Mouse (Mus musculus): ENCODE data around the gene Tmem273. TPM values are rescaled to one million over a fixed set of nuclear protein-coding genes. Genes with fewer than 3 reads are reported as not detected.

The Tmem273 gene
- total RNA-seq, 2 experiments from 2014 or later: 2.0 to 3.3 TPM

DNA sequence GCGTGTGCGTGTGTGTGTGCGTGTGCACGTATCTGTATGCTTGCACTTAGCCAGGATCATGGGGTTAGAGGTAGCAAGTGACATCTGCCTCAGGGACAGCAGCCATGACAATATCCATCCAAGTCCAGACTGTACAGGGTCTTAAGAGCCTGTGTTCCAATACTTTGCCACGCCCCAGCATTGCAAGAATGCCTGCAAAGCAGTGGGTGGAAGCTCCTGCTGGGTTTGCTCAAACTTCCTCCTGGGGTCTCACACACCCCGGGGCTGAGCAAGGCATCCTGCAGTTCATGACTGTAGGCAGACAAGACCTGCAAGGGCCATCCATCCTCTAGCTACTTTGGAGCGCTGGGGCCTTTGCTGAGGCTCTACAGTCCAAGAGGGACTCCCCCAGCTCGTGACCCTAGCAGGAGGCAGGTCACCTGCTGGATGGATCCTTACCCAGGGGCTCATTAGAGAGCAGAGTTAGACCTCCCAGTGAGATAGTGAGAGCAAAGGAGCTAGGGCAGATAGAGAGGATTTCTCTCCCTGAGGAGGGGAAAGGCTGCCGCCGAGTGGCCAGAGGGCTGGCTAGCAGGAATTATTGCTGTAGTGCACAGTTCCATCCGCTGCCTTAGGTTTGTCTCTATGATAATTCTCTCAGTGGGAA is 15.4 kb downstream of the Tmem273 start:
- ATAC-seq (replicated peaks; ENCODE audit: low FRiP score, poor library complexity, severe bottlenecking): no peak

- ATAC-seq (replicated peaks; ENCODE audit: low FRiP score, poor library complexity, severe bottlenecking): no peak
These were observed 15.9 kb downstream of the Tmem273 start for GRCm38 (mm10) chr14:32801662-32802024.

DNA sequence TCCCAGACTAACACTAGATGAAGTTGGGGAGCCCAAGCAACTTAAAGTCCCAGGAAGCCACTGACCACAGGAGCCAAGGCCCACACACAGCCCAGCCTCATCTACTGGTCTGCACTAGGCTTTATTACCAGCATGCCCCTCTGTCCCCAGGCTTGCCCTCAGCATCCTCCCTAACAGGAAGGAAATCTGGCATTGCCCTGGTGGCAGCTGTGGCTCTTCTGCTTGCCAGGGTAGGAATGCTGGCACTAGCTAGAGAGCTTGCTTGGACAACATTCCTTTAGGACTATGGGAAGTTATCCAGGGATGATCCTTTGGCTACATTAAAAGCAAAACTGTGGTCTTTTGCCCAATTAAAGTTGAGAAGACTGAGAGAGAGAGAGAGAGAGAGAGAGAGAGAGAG is 24.3 kb downstream of the Tmem273 start:
- ATAC-seq (replicated peaks; ENCODE audit: low FRiP score, poor library complexity, severe bottlenecking): no peak

DNA sequence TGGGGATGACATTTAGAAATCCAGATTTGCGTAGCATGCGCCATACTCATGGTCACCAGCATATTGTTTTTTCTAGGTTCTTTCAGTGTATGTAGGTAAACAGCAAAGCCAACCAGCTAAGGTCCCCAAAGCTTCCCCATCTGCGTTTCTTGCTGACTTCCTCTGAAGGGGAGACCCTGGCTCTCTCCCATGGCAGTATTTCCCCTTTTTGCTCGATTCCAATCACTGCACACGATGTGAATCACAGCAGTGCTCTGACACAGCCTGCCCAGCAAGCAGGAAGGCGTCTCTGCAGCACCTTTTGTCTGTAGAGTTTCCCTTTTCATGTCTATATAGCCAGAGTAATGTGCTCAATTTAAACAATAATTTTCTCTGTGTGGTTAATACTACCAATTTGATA is 26.7 kb downstream of the Tmem273 start:
- ATAC-seq (replicated peaks; ENCODE audit: low FRiP score, poor library complexity, severe bottlenecking): no peak

- no peak for ATAC-seq (replicated peaks; ENCODE audit: low FRiP score, poor library complexity, severe bottlenecking)
These were observed 29.2 kb downstream of the Tmem273 start for GRCm38 (mm10) chr14:32814961-32815360.

DNA sequence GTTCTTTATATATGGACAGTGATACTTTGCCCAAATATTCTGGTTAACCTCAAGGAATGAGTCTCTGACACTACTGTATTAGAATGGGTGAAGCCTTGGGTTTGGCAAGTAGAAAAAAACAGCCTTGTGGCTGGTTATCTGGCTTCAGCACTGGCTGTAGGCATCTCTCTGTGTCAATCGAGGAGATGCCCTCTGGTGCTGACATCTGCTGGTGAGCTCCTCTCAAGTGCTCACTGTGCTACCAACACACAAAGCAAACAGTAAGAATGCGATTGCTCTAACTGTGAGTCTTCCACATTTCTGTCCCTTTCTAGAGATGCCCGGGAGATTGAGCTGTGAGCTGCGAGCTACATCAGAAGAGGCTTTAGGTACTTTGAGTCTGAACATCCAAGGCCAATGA is 30.8 kb downstream of the Tmem273 start:
- ATAC-seq (replicated peaks; ENCODE audit: low FRiP score, poor library complexity, severe bottlenecking): no peak

DNA sequence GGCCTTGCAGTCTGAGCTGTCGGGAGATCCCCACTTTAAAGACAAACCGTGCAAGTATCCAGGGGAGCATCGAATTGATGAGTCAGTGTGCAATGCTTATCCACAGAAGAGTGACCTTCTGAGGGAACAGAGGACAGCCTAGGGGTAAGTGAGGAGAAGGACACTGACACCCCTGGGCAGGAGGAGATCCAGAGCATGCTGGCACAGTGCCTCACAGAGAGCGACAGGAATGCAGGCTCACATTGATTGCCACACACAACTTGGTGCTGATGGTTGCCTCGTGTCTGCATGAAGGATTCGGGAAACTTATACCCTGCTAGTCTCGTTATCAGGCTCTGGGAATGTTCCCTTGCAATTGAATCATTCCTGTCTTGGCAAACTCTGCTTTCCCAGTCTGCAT is 31.5 kb downstream of the Tmem273 start:
- no peak for ATAC-seq (replicated peaks; ENCODE audit: low FRiP score, poor library complexity, severe bottlenecking)

DNA sequence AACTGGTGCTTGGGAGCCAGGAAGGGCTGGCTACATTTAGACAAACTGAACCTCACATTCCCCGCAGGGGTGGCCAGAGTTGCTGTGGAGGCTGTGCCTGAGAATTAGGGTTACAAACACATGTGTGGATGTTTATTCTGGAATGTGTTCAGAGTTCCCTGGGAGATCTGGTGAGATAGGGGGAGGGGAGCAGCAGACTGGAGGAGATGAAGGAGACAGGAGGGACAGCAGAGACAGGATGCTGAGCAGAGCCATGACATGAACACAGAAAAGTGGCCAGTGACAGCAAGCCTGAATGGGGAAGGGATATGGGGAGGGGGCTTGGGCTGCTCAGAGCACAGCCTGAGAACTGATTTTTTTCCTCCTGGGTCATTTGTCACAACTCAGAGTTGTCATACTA is 33.5 kb downstream of the Tmem273 start:
- ATAC-seq (replicated peaks; ENCODE audit: low FRiP score, poor library complexity, severe bottlenecking): no peak

- no peak for ATAC-seq (replicated peaks; ENCODE audit: low FRiP score, poor library complexity, severe bottlenecking)
These were observed 37.0 kb downstream of the Tmem273 start for GRCm38 (mm10) chr14:32822812-32823211.

DNA sequence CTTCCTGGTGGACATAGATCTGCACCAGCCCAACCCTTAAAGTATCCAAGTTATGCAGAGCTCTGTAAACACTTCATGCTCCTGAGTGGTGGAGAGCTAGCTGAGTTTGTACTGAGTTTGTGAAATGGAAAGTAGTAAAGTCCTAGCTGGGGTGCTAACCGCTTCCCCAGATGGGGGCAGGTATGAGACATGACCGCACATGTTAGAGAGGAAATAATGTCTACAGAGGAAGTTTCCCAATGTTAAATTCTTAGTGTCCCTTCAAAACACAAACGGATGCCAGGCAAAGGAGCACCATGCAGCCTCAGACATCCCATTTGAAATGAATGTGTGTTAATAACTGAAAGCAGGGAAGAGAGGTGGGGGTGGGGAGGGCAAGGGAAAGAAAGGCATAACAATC is 38.1 kb downstream of the Tmem273 start:
- ATAC-seq (replicated peaks; ENCODE audit: low FRiP score, poor library complexity, severe bottlenecking): no peak

GRCm38 (mm10) chr14:32824267-32825150 is 38.7 kb downstream of the Tmem273 start:
- ATAC-seq (replicated peaks; ENCODE audit: low FRiP score, poor library complexity, severe bottlenecking): no peak

DNA sequence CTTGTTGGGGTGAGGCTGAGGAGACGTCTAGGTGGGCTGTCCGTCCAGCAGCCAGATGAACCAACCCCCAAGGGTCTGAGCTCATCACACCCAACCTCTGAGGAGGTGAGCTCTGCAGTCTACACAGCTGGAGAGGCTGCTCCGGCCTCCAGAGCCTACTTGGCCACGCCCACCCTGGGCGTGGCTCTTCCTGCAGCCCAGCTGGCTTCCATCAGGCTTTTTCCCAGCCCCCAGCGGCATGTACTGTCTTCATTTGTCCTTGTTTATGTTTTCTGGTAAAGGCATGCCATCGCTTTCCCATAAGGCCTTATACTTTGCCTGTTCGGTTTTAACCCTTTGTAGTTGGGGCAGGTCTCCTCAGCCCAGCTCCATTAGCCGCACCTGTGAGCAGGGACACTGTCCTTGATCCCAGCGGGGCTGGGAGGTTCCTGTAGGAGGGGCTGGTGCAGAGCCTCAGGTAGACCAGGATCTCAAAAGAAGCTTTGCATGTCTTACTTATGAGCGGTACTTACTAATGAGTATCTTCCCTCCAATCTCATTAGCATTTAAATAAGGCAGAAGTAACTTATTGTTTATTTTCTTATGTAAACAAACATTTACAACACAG is 39.8 kb downstream of the Tmem273 start:
- no peak for ATAC-seq (replicated peaks; ENCODE audit: low FRiP score, poor library complexity, severe bottlenecking)

DNA sequence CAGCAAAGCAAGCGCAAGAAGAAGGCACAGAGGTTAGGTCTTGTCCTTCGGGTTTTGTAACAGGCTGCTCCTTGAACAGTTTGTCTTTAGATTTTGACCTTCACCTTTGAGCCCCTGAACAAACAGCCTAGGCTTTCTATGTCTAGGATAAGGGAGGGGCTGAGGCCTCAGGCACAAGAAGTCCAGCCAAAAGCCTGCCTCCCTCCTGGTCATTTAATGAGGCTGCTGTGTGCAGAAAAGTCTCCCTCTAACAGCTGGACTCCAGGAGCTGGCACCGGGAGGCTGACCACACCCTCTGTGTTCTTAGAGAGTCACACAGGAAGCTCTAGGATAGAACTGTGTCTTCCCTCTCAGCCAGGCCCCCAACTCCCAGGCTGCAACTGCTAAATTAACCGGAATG is 41.4 kb downstream of the Tmem273 start:
- no peak for ATAC-seq (replicated peaks; ENCODE audit: low FRiP score, poor library complexity, severe bottlenecking)

DNA sequence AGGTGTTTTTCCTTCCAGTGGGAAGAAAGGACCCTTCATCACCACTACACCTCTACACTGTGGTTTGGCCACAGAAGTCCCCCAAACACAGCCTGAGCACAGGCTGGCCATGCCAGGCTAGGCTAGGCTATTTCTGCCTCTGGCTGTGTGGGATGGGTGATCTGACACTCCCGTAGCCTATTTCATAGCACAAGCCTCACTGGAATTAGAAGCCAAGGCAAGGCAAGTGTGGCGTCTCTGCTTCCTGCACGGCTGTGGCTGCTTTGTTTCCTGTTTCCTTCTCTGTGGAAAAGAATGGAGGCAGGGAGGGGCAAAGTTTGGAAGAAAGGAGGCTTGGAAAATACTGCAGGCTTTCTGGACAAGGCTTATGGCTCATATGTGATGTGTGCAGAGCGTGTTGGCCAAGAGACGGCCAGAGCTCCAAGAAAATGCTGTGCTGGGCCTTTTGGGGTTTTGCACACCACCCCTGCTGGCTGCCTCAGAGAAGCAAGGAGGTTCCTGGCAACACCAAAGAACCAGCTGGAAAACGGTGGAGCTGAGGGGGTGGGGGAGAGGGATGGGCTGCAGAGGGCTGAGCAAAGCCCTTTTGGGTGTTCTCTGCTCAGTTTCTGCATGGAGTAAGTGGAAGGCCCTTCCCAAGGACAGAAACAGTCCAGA is 42.4 kb downstream of the Tmem273 start:
- no peak for ATAC-seq (replicated peaks; ENCODE audit: low FRiP score, poor library complexity, severe bottlenecking)

DNA sequence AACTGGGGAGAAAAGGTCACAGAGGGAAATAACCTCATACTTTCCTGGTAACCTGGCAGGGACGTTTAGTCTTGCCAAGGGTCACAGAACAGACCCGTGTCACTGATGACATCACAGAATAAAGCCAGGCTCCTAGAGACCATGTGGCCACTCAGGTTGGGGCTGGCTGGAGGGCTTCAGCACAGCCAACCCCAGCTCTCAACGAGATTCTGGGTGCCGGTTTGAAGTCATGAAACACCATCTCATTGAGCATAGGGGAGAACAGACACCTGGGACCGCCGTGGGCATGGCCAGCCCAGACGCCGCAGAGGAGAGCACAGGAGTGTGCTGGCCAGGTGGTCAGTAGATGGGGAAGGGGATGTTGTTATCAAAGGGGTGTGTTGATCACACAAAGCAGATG is 48.1 kb downstream of the Tmem273 start, which contains the start of gene Fam170b:
Fam170b (plus strand) TSS at position 116 of the 400 bp plus-strand sequence.
- no peak for ATAC-seq (replicated peaks; ENCODE audit: low FRiP score, poor library complexity, severe bottlenecking)

DNA sequence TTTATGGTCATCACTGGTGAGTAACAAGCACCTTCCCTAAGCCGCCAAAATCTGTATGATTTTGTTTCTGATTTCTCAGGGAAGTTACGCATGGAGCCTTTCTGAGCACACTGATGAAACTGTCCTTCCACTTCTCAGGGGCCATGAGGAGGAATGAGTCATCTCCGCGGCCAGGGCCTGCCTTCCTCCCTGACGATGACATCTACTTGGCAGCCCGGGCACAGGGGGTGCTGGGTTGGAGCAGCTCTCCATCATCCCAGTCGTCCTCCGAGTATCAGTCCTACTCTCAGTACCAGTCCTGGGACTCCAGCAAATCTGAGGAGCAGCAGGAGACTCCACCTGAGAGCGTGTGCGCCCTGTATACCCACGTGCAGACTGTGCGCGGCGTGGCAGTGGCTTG is 49.4 kb downstream of the Tmem273 start:
- no peak for ATAC-seq (replicated peaks; ENCODE audit: low FRiP score, poor library complexity, severe bottlenecking)

DNA sequence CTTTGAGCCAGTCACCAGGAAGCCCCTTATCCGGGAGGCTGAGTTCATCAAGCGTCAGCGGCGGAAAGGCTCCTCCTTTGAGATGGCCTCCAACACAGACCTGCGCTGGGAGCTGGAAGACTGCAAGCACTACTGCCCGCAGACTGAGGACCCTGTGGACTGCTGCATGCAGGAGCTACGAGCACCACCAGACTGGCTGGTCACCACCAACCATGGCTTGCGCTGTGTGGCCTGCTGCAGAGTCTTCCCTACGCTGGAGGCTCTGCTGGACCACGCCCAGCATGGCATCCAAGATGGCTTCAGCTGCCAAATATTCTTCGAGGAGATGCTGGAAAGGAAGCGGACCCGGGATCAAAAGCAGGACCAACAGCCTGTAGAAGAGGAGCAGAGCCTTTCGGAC is 49.8 kb downstream of the Tmem273 start:
- ATAC-seq (replicated peaks; ENCODE audit: low FRiP score, poor library complexity, severe bottlenecking): no peak

DNA sequence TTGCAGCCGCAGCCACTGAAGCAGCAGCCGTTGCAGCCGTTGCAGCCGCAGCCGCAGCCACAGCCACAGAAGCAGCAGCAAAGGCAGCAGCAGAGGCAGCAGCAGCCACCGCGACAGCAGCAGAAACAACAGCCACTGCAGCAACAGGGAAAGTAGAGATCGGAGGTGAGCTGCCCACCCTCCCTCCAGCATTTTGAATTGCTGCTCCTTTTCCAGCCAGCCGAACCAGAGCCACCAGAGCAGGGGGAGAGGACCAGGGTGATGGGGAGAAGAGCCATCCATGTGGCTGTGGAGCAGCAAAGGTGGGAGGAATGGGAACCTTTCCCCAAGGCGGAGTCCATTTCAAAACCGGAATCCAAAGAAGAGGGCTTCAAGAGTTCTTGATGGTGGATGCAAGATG is 50.4 kb downstream of the Tmem273 start:
- no peak for ATAC-seq (replicated peaks; ENCODE audit: low FRiP score, poor library complexity, severe bottlenecking)

DNA sequence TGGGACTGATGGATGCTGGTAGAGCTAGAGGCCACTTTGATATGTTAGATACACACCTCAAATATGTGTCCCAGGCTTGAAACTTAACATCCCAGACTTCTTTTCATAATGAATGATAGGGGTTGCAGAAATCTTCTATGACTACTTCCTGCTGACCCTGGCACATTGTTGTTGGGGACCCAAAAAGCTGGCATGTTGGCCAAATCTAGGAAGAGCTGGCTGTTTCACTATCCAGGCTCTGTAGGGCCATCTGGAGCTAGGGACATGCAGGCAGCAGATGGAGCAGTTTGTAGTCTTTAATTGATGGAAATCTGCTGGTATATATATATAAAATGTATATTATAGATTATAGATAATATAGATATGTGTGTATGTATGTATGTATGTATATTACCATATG is 56.3 kb downstream of the Tmem273 start:
- ATAC-seq (replicated peaks; ENCODE audit: low FRiP score, poor library complexity, severe bottlenecking): no peak

DNA sequence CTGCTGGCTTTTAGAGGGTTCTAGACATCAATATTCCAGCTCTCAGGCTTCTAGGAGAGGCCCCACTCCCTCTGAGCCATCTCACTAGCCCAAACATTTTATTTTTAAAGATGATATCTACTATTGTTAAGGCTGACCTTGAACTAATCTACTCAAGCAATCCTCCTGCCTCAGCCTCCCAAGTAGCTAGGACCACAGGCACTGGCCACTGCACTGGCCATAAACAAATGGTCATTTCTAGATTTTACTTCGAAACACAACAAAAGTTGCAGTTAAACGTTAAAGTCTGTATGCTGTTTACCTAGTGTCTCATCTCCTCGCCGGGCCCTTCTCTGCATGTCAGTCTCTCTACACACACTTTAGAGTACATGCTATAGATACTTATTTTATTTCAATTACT is 68.3 kb downstream of the Tmem273 start:
- no peak for ATAC-seq (replicated peaks; ENCODE audit: low FRiP score, poor library complexity, severe bottlenecking)

DNA sequence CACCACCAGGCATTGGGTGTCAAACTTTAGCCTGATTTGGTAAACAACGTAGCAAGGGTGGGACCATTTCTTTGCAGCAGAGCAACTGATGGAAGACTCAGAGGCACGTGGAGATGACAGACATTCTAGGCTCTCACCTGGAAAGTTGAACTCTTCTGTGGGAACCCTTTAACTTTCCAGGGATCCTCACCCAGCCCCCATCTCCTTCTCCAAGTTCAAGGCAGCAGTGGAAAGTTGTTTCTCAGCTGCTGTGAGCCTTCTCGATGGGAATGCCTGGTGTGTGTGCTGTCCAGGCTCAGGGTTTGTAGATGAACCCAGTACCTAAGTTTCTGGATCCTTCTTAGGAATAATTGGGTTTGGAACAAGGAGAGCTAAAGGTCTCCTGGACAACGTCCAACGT is 70.5 kb downstream of the Tmem273 start:
- ATAC-seq (replicated peaks; ENCODE audit: low FRiP score, poor library complexity, severe bottlenecking): no peak

All from erythroblast, adult 5-6 weeks (primary cell).